Mouse (Mus musculus): ENCODE data around the gene Cdkn2c. TPM values are rescaled to one million over a fixed set of nuclear protein-coding genes. Genes with fewer than 3 reads are reported as not detected.

The Cdkn2c gene
- total and polyA plus RNA-seq, 3 experiments: 18.6 to 26.8 TPM; not detected in 1

DNA sequence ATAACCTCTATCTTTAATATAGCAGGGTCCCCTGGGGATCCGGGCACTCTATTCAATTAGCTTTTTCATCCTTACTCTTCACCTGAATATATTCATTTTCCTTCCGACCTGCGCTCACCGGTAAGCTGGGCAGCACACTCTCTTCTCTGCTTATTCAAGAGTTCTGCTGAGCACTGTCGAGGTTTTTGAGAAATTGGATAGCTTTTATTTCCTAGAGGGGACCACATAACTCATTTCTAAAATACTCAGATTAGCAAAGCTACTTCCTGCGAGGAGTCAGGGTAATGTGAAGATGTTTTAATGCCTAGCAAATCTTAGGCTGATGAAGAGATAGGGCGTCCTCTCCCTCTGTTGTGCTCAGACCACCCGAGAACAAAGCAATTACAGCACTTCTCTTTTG is 8.2 kb downstream of the Cdkn2c start:
- Histone ChIP-seq H3K9ac (ENCODE audit: control insufficient read depth, low read depth, low read length, poor library complexity, severe bottlenecking) (no peak overlapping the region), H3K4me3 (ENCODE audit: control insufficient read depth in 1 of 2, insufficient read depth in 1 of 2, low read depth in 2 of 2, low read length in 2 of 2) (no peak overlapping the region), H3K27ac (ENCODE audit: control insufficient read depth, low read depth, low read length) (no peak overlapping the region), H3K79me2 (ENCODE audit: control insufficient read depth, insufficient read depth, low read length, poor library complexity) (peaks cover 6% of the 10 kb centered on the region), H3K27me3 (ENCODE audit: control insufficient read depth in 1 of 2, insufficient read depth in 2 of 2, low read length in 2 of 2) (no peaks in the 10 kb centered on the region), H3K36me3 (ENCODE audit: control insufficient read depth in 1 of 2, insufficient read depth in 2 of 2, low read length in 2 of 2) (peaks cover 0 to 14% of the 10 kb centered on the region in 2 experiments; a peak in 3 of 4 replicates), H3K4me1 (ENCODE audit: control insufficient read depth in 1 of 2, insufficient read depth in 2 of 2, low read length in 2 of 2) (peaks cover 6 to 12% of the 10 kb centered on the region in 2 experiments), H3K9me3 (replicated peaks; ENCODE audit: insufficient read depth, low read length) (no peaks in the 10 kb centered on the region)
- DNase-seq (ENCODE audit: low read depth, low spot score): no peak
- TF ChIP-seq BHLHE40 (IDR thresholded peaks at IDR 0.05; ENCODE audit: borderline replicate concordance, low read depth, low read length): no peak
- TF ChIP-seq RAD21 (IDR thresholded peaks at IDR 0.05; ENCODE audit: low read depth, low read length): no peak
- TF ChIP-seq HCFC1 (IDR thresholded peaks at IDR 0.05; ENCODE audit: low read depth, low read length): no peak
- no peak for TF ChIP-seq NRF1 (IDR thresholded peaks at IDR 0.05; ENCODE audit: insufficient read depth, low read depth, low read length, poor library complexity, severe bottlenecking)
- no peak for TF ChIP-seq POLR2AphosphoS5 (IDR thresholded peaks at IDR 0.05; ENCODE audit: borderline replicate concordance, low read depth, low read length)

DNA sequence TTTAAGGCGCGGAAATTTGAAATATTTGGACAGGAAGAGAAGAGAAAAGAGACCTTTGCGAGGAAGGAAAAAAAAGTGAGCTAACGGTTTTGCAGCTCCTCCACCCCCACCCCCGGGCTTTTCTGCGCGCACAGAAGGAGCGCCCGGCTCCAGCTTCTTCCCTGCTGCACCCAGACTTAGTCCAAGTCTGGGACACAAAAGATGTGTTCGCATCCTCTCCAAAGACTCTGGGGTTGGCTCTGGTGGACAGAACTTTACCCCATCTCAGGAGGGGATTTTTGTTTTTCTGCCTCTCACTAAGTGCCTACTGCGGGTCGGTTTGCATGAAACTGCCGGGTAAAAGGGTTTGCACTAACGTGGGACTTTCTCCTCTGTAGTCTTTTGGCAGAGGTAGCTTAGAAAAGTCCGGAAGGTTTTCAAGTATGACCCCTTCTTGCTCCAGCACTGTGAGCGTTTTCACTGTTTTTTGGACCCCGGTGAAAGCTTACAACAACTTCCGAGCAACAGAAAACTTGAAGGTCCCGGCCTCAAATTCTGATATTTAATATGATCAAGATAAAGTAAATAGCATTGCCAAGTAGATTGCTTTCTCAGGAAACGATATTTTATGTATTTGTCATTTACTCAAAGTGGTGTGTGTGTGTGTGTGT is 9.0 kb downstream of the Cdkn2c start:
- no peak overlapping the region for H3K4me3 ChIP-seq (ENCODE audit: control insufficient read depth in 1 of 2, insufficient read depth in 1 of 2, low read depth in 2 of 2, low read length in 2 of 2)
- no peak overlapping the region for H3K9ac ChIP-seq (ENCODE audit: control insufficient read depth, low read depth, low read length, poor library complexity, severe bottlenecking)
- TF ChIP-seq POLR2AphosphoS5 (IDR thresholded peaks at IDR 0.05; ENCODE audit: borderline replicate concordance, low read depth, low read length) (no peak), ETS1 (IDR thresholded peaks at IDR 0.05; ENCODE audit: low read depth, low read length) (no peak), USF2 (IDR thresholded peaks at IDR 0.05; ENCODE audit: borderline replicate concordance in 1 of 2, insufficient read depth in 1 of 2, low read depth in 1 of 2, low read length in 2 of 2) (no peak), CHD2 (IDR thresholded peaks at IDR 0.05; ENCODE audit: low read length) (no peak), CHD1 (IDR thresholded peaks at IDR 0.05; ENCODE audit: low read depth, low read length) (no peak), ZNF384 (IDR thresholded peaks at IDR 0.05; ENCODE audit: low read depth, low read length) (no peak), TCF12 (IDR thresholded peaks at IDR 0.05; ENCODE audit: low read depth, low read length) (no peak), E2F4 (IDR thresholded peaks at IDR 0.05; ENCODE audit: borderline replicate concordance, low read depth, low read length) (no peak), HCFC1 (IDR thresholded peaks at IDR 0.05; ENCODE audit: low read depth, low read length) (no peak), MAFK (IDR thresholded peaks at IDR 0.05; ENCODE audit: borderline replicate concordance, low read depth, low read length) (no peak), USF1 (IDR thresholded peaks at IDR 0.05; ENCODE audit: low read depth, low read length) (no peak)
- H3K27ac ChIP-seq (ENCODE audit: control insufficient read depth, low read depth, low read length): no peak overlapping the region
- peaks cover 6% of the 10 kb centered on the region in 2 experiments for H3K4me1 ChIP-seq (ENCODE audit: control insufficient read depth in 1 of 2, insufficient read depth in 2 of 2, low read length in 2 of 2)
- H3K27me3 ChIP-seq (ENCODE audit: control insufficient read depth in 1 of 2, insufficient read depth in 2 of 2, low read length in 2 of 2): no peaks in the 10 kb centered on the region
- H3K79me2 ChIP-seq (ENCODE audit: control insufficient read depth, insufficient read depth, low read length, poor library complexity): peaks cover 4% of the 10 kb centered on the region; the same call in 1 of the 2 replicates
- peaks cover 0 to 12% of the 10 kb centered on the region in 2 experiments; a peak in 3 of 4 replicates for H3K36me3 ChIP-seq (ENCODE audit: control insufficient read depth in 1 of 2, insufficient read depth in 2 of 2, low read length in 2 of 2)
- DNase-seq (ENCODE audit: low read depth, low spot score): no peak
- no peaks in the 10 kb centered on the region for H3K9me3 ChIP-seq (replicated peaks; ENCODE audit: insufficient read depth, low read length)
